Mouse (Mus musculus) layer of hippocampus, adult 9-10 months (tissue): ENCODE data around the gene Gp1ba.

Experiments used
- DNase-seq: peaks from one replicate; pipeline ENCODE4 v3.0.0; 2022; ENCODE audit warnings: low spot score

The Gp1ba gene

GRCm38 (mm10) chr11:70653345-70654197, 14.6 kb downstream of the Gp1ba start:
- DNase-seq, result no peak

GRCm38 (mm10) chr11:70654198-70654922, 15.4 kb downstream of the Gp1ba start, which contains the start of gene Pfn1:
Gene Pfn1, minus strand, starts transcription at chr11:70654644.
- no peak for DNase-seq

- no peak for DNase-seq
Measured at GRCm38 (mm10) chr11:70654923-70655570, 16.1 kb downstream of the Gp1ba start.

GRCm38 (mm10) chr11:70655571-70656455, 16.9 kb downstream of the Gp1ba start:
- DNase-seq, result no peak

GRCm38 (mm10) chr11:70656456-70656927, 17.6 kb downstream of the Gp1ba start:
- no peak for DNase-seq

DNA sequence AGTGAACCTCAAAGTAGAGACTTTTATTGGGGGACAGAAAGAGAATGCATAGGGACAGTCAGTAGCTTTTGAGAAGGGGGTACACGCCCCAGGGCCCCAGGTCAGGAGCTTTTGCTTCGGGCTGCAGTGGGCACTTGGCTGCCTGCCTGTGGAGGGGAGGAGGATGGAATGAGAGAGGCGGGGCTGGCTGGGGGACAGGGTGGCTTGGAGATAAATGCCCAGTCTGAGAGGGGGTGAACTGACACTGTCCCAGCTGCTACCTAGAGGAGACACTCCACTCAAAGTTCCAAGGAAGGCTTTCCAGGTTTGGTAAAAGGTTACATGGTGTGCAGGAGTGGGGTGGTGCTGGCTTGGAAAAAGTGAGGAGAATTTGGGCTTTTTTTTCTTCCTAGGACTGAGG, 18.0 kb downstream of the Gp1ba start, which contains the start of gene Eno3:
Gene Eno3, plus strand, starts transcription at position 239 of the 400 bp plus-strand sequence.
- no peak for DNase-seq

GRCm38 (mm10) chr11:70657573-70657972, 18.7 kb downstream of the Gp1ba start:
- DNase-seq, result no peak

- DNase-seq, result no peak
Measured at GRCm38 (mm10) chr11:70657991-70658390, 19.1 kb downstream of the Gp1ba start.

GRCm38 (mm10) chr11:70658521-70658920, 19.6 kb downstream of the Gp1ba start:
- no peak for DNase-seq

- no peak for DNase-seq
Measured at GRCm38 (mm10) chr11:70658942-70659341, 20.0 kb downstream of the Gp1ba start.

GRCm38 (mm10) chr11:70660571-70660970, 21.6 kb downstream of the Gp1ba start:
- DNase-seq, result no peak

DNA sequence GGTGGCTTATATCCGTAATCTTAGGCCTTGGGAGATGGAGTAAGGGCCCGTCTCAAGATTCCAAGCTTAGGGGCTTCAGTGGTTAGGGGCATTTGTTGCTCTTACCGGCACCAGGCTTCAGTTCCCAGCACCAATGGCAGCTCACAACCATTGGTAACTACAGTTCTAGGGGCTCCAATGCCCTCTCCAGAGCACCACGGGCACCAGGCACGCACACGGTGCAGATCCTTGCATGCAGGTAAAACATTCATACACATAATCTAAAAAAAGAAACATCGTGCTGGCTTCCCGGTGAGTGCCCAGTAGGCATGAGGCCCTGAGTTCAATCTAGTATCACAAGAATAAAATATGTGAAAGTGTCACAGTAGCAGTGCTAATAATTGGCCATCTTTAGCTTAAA, 24.2 kb downstream of the Gp1ba start:
- DNase-seq, result no peak

- no peak for DNase-seq
Measured at GRCm38 (mm10) chr11:70663957-70664356, 25.0 kb downstream of the Gp1ba start.

GRCm38 (mm10) chr11:70664741-70665140, 25.8 kb downstream of the Gp1ba start:
- DNase-seq, result no peak

GRCm38 (mm10) chr11:70666687-70667086, 27.8 kb downstream of the Gp1ba start:
- no peak for DNase-seq

DNA sequence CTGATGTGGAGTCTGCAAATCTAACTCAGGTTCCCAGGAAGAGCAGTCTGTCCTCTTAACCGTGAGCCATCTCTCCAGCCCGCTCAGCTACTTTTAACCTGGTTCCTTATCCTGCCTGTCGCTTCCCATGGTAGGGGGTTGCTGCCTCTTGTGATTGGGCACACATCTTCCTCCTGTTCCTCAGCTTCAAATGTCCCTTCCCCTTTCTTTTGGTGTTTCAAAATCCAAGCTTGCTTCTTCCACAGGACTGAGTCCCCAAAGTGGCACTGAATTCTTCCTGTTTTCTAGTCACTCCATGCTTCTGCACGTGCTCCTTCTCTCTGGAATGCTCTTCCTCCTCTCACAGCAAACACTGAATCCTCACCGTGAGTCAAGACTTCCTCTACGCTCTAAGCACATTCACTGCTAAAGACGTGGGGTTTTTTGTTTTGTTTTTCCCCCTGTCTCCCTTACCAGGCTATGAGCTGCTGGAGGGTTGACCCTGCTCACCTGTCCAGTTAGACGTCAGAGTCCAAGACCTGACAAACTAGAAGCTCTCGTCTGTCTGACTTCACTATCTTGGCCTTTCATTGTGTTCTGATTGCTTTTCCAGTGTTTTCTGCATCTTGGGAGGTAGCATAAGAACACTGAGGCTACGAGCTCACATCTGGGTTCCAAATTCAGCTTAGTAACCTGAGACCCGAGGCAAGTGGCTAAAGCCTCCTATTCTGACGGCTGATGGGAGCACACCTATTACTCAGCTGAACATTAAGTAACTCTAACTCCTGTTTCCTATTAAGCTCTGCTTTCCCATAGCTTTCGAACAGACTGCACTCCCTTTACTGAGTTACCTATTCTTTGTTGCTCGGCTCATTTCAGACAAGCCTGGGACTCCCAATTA, 28.6 kb downstream of the Gp1ba start:
- DNase-seq, result no peak

DNA sequence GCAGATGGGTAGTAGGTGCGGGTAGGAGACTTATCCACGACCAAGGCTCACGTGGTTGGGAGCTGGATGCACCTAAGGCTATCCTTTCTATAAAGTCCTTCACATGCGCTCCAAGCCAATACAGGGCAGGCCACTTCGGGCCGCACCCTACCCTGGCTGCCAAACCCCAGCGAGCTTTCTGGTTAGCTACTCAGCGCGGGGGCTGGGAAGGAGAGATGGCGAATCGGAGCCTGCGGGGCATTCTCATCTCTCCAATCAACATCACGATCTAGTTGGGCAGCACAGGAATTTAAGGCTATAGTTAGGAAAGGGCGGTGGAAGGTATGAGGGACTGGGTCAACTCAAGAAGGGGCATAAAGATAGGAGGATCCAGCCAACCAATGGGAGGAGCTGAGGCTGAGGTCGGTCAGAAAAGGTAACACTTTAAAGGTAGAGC, 29.4 kb downstream of the Gp1ba start:
- no peak for DNase-seq

DNA sequence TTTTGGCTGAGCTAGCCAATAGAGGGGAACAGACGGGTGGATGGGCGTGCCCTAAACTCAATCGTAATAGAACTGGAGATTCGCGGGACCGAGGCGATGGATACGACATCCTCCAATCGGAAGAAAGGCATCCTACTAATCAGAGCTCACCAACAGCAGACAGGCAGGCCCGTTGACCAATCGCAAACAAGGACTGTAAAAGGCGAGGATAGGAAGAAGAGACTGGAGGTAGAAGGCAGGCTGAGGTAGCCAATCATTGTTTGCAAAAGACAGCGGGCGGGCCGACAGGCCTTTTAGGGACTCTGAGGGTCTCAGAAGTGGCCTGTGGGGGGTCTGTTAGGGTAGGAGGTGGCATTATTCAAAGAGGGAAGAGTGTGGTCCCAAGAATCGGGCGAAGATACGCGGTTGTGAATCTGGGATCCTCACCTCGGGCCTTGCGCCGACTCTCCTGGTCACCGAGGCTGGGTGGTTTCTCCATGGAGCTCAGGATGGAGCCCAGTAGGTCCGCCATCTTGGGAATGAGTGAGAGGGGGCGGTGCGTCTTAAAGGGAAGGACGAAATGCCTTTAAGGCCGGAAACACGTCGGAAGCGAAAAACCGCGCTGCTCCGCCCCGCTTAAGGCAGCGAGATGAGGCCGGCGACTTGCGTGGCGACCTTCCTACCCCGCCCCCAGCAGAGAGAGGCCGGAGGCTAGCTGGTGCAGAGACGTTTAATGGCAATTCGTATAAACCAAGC, 30.0 kb downstream of the Gp1ba start, which contains the start of gene Spag7:
Gene Spag7, minus strand, starts transcription at position 646 of the 735 bp plus-strand sequence.
- DNase-seq, result peak; percentile 99

DNA sequence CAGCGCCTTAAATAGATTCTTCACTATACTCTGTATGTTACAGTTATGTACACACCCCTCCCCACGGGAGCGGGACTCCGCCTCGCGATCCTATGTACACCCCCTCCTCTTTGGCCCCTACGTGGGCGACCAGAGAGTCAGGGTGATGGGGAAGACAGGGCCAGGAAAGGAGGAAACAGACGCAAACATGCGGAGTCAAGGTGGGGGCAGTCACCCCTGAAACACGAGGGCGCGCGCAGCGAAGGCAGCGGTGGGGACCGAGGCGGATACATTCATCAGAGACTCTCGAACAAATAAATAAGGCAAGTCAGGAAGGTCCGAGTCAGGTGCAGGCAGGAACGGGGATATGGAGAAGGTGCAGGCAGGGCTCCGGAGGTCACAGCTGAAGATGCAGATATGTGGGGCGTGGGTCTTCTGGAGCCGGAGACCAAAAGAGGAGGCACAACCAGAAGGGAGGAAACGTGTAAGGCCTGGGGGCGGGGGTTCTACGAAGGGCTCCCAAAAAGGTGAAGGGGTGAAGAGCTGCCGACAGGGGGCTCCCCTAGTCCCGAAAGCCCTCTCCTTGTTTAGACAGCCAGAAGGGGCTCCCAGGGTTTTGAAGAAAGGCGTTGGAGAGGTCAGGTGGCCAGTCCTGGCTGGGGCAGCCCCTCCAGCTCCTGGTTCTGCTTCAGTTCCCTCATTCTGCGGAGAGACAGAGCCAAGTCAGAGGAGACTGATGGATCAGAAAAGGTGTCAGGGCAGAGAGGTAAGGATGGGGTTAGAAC, 30.8 kb downstream of the Gp1ba start:
- no peak for DNase-seq
